Mouse (Mus musculus) G1E (cell line): ENCODE results near the gene Dph3.

Experiments
- CTCF ChIP-seq: IDR thresholded peaks from 2 replicates; pipeline ENCODE4 v1.5.1; 2012; ENCODE audit warnings: low read depth, low read length, inconsistent platforms, mixed read lengths
- GATA1 ChIP-seq: IDR thresholded peaks from 2 replicates; pipeline ENCODE4 v1.6.1; 2012; ENCODE audit warnings: borderline replicate concordance, low read length, inconsistent platforms, mixed read lengths
- POLR2AphosphoS5 ChIP-seq: IDR thresholded peaks from 2 replicates; pipeline ENCODE4 v1.6.1; 2012; ENCODE audit warnings: low read depth, low read length, inconsistent platforms; ENCODE audit not compliant: insufficient replicate concordance
- TAL1 ChIP-seq: conservative IDR thresholded peaks from 2 replicates; pipeline ENCODE4 v1.6.1; 2012; ENCODE audit warnings: low read depth, low read length, inconsistent platforms, mixed read lengths

DNA sequence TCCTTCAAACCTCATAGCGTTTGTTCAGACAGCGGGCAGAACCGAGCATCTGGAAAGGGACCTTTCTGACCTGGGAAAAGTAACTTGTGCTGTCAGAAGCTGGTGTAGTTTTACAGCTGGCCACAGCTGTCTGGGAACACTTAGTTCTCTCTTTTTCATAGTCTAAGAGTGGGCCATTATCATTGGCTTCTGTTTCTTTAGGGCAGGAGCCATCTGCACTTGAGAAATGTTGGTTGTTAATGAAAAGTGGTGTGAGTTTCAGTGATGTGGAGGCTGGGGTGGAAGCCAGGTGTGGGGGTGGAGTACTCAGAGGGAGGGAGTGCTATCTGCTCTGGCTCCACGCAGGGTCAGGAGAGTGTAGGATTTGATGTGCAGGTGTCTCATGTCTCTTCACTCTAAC, 5.6 kb upstream of the Dph3 start:
- TF ChIP-seq CTCF (no peak), GATA1 (no peak), POLR2AphosphoS5 (no peak), TAL1 (no peak)
